Mouse (Mus musculus) heart, adult 2 months (tissue): ENCODE measurements at regions not wholly inside any gene's neighbourhood (a gene's known extent, or its start where the extent isn't known, plus 50 kb on each side); places are given as distances from the start of the nearest gene placed in this dataset.

Experiments
- CTCF ChIP-seq: fragments of 200-600 bp; IDR thresholded peaks from 2 replicates; pipeline ENCODE4 v1.8.1; 2022; ENCODE audit warnings: antibody characterized with exemption, mild to moderate bottlenecking, moderate library complexity
- POLR2A ChIP-seq: fragments of 200-500 bp; IDR thresholded peaks from 2 replicates; pipeline ENCODE4 v1.6.1; 2011; ENCODE audit warnings: mild to moderate bottlenecking, low read depth, low read length, control low read depth; ENCODE audit not compliant: insufficient read depth

DNA sequence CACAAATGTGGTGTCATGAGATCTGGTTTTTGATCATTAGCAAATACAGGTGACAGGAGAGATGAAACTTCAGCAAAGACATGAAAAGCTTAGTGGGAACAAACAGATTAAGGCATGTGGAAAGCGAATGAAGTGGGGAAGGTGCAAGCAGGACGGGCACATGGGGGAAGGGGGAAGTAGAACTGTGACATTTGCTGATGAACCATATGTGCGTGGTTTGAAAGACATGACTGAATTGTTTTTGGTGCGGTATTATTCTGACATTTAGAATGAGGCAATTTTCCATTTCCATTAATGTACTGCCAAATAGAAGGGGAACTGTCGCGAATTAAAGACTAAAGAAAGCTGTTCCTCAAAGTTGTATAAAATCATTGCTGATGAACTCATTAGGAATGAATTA is 521.5 kb upstream of the Nr3c2 start:
- TF ChIP-seq CTCF, result no peak
- no peak for TF ChIP-seq POLR2A
